Mouse (Mus musculus) common myeloid progenitor, adult 5-6 weeks (primary cell): ENCODE measurements around the gene Cramp1l. TPM values are rescaled to one million over a fixed set of nuclear protein-coding genes. Genes with fewer than 3 reads are reported as not detected.

Experiments used
- ATAC-seq: replicated peaks from 2 replicates; pipeline ENCODE4 v1.8.0; 2016; ENCODE audit warnings: low read depth, mild to moderate bottlenecking, moderate TSS enrichment, inconsistent platforms; ENCODE audit not compliant: poor library complexity, severe bottlenecking
- total RNA-seq: library from RNA; stranded (forward); fragments of 200-1000, 187-1606 nt; gene quantifications from 2 replicates; pipeline ENCODE4 v1.2.3, GENCODE M21; 2017

Cramp1l gene
- 10.5 and 14.8 TPM in 2 replicates for total RNA-seq

DNA sequence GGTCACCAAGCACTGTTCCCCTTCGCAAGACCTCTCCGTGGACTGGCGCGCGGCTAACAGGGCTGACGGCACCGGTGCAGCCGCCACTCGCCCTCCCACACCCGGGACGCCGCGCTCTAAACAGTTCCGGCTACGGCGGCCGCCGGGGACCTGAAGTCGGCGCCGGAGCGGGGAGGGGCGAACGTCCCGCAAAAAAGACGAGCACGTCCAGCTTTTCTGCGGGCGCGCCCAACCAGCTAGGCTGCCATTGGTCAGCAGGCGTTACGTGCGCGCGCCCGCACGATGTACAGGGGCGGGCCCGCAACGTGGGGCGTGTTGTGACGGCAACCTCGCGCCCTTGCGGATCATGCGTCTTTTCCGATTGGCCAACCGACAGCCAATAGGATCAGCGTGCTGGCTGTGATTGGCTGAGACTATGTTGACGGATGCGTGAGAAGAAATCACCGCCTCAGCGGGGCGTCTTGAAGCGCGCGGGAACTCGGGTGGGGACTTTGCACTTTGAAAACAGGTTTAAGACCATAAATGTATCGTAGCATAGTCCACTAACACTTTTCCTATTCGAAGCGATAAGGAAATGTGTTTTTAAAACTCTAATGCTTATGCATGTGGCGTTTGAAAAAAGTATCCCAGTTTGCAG, at the start of gene Cramp1l, which contains the start of gene Ift140:
Gene Cramp1l, minus strand, starts transcription at position 134 of the 637 bp plus-strand sequence.
Gene Ift140, plus strand, starts transcription at position 431 of the 637 bp plus-strand sequence.
- peak; percentile 88 for ATAC-seq

DNA sequence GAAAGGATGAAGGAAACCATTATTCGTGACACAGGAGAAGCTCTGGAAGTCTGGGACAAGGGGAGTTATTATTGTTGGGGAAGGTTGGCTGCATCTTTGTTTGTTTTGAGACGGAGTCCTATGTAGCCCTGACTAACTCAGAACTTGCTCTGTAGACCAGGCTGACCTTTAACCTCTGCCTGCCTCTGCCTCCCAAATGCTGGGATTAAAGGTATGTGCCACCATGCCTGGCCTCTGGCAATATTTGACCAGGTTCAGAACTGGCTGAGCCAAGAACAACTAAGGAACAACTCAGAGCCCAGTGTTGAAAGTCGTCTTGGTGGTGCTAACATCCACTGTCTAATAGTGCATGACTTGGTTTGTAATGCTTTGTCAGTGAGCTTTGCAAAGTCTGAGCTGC, 49.6 kb upstream of the Cramp1l start:
- no peak for ATAC-seq

DNA sequence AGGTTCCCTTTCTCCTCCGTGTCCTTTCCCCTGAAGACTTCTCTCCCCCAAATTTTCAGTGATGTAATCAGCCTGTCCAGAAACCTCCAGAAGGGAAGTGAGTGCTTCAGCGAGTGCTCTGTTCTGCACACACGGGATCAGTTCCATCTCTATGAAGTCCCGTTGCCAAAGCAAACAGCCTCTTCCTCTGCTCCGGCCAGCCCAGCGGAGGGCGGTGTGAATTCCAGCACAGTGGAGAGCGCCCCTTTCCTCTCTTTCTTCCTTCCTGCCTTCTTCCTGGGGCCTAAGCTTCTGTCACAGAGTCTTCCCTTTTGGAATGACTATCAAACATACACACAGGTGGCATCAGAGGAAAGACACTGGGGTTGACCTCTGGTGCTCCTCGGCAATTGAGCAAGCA, 48.8 kb upstream of the Cramp1l start:
- no peak for ATAC-seq

DNA sequence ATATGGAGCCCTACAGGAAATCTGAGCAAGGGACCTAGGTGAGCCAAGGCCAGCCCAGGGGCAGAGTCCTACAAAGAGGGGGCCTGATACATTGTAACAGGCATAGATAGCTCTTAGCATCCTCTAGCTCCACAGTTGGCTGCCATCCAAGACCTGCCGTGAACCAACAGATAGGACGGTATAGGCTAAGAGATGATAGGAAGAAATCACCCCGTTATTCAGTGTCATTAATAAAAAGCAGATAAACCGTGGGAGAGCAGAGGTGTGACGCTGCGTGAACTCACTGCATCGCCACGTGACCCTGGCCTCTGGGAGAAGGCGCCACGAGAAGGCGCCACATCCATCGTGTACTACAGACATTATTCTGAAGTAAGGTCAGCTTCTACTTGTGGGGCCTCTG, 48.3 kb upstream of the Cramp1l start:
- ATAC-seq: no peak

DNA sequence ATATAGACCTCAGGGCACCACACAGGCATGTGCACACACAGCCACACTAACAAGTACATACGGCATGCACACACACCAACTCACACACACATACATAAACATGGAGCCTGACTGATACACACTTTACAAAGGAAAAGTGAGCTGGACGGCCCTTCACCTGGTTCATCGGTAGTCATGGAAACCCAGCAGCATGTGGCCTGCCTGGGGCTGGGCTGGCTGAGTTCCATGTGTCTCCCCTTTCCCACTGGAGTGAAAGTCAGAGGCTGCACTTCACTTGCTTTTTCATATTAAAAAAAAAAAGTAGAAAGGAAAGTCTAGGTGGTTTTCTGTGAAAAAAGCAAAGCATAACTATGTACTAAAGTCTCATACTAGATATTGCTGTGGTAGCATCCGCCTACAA, 47.7 kb upstream of the Cramp1l start:
- ATAC-seq: no peak

DNA sequence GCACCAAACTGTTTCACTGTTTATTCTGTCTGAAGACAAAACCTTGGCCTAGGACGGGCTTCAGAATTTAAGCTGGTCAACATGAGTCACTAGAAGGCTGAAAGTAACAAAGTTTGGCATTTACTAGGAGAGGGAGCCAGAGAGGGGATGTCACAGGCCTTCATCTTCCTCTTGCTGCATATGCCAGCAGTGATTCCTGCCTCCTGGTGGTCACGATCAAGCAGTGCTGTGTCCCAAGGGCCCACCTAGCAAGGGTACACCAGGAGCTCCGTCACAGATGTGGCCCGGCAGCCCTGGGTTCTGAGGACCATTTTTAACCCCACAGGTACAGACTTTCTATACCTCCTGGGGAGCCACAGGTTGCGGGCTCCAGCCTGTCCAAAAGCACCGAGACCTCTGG, 41.5 kb upstream of the Cramp1l start:
- no peak for ATAC-seq

DNA sequence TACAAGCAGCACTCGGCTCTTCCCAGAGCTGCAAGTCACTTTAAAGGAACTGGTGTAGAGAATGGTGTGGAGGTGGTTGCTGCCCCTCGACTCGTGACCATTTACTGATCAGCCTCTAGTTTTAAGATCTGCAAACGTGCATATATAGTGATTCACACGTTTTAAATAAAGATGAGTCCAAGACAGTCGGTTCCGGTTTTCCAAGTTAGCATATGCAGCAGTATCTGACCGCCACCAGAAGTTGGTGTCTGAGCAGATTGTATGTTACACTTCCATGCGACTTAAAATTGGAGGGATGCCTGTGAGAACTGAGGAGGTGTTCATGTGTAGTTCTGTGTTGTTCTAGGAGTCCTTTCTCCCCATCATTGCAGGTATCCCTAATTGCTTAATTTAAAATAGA, 37.7 kb upstream of the Cramp1l start:
- ATAC-seq: no peak

DNA sequence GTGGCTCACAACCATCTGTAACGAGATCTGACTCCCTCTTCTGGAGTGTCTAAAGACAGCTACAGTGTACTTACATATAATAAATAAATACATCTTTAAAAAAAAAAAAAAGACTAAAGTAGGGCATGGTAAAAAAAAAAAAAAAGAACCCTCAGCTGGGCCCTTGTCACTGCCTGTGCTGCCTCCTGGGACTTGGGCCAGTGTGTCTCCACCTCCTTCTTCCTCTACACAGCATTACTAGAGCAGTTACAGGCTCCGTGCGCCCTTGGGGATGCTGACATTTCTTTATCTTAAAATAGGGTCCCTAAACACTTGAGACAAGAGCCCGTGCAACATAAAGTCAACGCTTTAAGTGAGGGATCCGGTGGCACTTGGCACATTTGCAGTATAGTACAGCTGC, 31.6 kb upstream of the Cramp1l start:
- ATAC-seq: no peak

DNA sequence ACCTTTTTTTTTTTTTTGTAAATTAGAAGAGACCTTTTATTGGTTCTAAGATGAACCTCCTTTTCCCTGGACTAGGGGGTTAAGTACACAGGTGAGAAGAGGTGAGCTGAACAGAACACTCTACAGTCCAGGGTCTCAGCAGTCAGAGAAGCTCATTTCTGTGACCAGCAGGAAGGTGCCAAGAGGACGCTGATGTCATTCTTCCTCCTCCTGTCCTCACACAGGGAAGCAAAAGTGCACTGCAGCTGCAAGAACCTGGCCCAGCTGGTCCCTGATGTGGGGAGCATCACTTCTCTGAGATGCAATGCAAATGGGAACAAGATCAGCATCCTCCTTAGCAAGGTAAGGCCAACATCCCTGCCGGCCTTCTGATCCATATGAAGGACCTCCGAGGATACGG, 29.7 kb upstream of the Cramp1l start:
- ATAC-seq: no peak

DNA sequence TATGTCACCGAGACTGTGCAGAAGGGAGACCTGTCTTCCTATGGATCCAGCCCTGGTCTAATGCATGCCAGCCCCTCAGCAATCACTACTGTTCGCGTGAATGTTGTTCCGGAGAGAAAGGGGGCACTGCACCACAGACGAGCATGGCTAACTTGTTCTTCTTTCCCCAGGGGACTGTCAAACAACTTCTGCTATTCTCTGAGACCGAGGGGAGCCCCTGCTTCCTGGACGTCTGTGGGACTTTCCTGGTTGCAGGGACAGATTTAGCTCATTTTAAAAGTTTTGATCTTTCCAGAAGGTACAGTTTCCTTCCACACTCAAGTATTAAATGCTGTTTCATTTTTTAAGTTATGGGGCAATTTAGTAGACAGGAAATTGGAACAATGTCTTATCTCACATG, 29.3 kb upstream of the Cramp1l start:
- ATAC-seq: peak; percentile 56; the same call in 1 of the 2 replicates

DNA sequence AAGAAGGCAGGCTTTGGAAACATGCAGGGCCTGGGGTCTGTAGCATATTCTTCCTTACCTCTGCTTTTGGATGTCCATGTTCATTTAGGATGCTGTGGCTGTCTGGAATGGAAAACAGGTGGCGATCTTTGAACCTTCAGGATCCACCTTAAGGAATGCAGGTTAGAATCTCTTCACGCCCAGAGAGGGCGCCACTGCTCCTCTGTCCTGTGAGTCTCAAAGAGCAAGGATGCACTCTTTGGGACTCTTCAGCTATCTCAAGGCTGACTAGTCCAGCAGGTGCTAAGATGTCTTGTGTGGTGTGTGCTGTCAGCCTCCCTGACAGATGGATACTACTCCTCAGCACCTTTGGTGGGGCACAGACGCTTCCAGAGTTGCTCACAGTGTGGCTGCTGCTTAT, 20.6 kb upstream of the Cramp1l start:
- ATAC-seq: no peak

DNA sequence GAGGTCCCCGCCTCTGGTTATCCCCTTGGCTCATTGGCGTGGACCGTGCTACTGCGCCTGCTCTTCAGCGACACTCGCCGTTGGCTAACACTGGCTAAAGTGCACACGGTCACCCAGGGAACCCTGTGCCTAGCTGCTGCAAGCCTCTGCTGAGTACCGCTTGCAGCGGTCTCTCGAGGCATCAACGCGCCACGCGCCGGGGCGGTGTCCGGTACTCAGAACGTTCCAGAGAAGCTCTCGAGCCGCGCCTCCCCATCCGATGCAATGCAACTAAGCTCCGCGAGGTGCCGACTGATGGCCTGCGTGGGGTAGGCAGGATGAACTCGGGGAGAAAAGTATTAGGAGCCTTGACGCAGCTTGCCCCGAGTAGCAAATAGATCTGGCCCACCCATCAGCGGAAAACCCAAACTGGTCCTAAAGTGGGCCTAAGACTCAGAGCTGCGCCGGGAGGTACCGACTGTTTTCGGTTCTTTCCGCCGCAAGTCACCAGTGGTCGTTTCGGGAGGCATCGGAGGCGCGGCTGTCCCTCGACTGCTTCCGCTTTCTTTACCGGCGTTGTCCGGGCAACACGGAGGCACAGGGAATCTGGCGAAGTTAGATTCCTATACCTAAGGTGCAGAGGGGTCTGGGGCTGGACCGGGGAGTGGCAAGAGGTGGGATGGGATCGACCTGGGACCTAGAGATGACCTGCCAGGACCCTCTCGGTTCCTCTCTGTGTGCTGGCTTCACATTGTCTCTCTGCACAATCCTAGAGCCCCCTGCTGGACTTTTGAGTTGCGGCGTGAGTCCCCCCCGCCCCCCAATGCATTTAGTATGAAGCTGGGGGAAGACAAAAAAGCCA, 924 bp upstream of the Cramp1l start:
- ATAC-seq: peak; percentile 62

DNA sequence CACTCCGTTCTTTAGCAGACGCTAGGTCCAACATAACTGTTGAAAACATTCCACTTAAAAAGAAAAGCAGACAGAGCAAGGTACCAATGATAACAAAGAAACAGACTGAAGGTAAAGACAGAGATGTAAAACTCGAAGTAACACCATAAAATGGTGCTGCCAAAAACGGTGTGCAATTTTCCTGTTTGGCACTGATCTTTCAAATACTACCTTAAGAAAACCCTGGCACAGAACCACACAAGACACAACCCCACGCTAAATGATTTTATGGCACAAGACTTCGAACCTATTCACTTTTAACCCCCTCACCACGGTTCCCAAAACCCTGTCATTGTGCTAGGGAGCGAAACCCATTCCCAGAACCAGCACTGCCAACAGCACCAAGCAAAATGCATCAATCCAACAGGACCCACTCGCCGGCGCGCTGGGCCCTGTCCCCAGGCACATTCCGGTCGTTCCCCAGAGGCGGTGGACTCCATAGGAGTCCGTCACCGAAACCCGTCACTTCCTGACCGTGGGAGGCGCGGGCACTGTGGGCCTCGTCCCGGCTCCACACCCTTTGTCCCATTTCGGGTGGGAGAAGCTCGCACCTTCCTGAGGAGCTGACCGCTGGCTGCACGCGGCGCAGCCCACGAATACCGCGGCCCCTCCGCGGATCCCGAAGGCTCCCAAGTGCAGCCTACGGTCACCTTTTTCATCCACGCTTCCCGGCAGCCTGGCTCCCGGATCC, 582 bp downstream of the Cramp1l start:
- ATAC-seq: no peak

DNA sequence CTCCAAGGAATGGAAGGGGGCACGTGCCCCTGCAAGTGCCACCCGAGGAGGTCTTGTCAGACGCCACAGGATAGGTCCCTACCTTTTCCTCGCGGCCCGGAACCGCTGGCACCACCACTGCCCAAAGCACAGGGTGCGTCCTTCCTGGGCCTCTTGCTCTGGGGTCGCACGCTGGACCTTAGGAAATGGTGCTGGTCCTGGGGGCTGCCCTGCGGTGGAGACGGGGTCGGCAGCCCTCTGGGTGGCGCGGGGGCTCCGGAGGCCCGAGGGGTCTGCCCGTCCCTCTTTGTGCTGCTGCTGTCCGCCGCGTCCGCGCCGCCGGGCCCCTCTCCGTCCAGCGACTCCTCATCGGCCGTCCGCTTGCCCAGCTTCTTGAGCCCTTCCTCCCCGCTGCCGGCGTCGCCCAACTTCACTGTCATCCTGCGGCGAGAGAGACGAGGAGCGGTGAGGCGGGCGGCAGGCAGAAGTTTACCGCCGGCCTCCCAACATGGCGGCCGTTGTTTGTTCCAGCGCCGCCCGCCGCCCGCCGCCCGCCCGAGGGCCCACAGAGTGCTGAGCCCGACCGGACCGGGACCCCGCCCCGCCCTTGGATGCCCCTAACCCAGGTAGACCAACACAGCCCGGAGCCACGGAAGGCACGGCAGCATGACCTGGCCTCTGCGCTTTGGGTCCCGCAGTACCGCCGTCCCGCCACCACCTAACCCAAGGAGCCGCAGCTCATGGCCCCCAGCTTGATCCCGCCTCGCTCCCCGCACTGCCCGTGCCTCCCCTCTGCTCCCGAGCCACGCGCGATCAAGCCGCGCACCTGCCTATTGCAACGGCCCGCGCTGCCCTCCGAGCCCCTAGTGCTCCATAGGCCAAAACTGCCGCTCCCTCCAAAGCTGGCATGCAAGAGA, 1.7 kb downstream of the Cramp1l start:
- ATAC-seq: no peak

DNA sequence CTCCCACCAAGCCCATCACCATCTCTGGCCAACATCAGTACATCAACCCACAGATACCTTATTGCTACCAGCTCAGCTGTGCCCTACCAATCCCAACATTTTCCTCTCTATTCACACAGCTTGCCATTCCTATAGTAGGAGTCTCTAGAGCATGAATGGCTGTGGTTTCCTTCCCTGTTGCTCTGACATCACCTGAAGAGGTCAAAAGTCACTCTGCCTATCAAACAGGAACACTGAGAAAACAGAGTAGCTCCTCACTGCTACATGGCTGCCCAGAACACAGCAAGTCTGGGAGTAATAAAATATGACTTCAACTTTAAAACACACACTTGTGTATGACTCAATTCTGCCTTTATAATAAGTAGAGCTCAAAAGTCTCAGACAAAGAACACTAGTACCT, 8.1 kb downstream of the Cramp1l start:
- no peak for ATAC-seq

DNA sequence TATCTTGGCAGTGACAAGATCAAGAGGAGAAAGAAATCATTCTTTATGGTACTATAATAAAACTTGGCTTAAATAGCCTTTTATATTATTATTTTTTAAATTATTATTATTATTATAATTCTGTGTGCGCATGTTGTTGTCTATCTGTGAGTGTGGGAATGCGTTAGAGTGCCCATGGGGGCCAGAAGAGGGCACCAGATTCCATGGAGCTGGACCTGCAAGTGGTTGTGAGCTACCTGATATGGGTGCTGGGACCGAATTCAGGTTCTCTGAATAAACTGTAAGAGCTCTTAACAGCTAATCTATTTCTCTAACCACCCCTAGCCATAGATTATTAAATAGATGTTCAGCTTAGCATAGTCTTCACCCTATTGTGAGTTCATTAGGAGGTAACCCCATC, 10.5 kb downstream of the Cramp1l start:
- ATAC-seq: no peak

DNA sequence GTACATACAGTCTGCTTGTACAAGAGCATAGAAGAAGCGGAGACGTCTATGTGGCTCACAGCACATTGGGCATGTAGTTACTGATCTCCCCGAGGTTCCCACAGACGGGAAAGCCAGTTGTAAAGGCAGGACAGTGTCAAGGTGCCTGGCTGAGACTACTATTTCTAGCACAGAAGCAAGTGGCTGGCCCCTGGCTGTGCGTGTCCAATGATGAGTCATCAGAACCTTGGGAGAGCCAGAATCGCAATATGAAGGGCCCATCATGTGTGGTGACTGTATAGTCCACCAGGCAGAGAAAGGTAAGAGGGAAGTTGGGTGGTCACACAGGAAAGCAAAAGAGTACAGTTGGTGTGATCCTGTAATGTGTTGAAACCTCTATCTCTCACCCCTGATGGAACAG, 20.9 kb downstream of the Cramp1l start:
- no peak for ATAC-seq

DNA sequence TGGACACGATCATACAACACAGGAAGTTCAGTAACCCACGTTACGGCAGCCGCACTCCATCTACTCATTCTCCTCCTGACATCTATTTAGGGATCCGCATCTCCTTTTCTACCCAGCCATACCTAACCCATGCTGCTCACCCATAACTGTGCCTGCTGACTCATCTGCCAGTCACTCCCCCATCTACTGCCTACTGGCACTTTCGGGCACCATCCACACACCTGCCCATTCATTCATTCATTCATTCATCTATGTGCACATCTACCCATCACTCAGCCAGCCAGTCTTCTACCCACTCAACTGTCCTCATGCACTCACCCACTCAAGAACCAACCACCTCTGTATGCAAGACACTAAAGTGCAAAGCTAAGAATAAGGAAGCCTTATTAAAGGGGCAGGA, 28.4 kb downstream of the Cramp1l start:
- no peak for ATAC-seq

DNA sequence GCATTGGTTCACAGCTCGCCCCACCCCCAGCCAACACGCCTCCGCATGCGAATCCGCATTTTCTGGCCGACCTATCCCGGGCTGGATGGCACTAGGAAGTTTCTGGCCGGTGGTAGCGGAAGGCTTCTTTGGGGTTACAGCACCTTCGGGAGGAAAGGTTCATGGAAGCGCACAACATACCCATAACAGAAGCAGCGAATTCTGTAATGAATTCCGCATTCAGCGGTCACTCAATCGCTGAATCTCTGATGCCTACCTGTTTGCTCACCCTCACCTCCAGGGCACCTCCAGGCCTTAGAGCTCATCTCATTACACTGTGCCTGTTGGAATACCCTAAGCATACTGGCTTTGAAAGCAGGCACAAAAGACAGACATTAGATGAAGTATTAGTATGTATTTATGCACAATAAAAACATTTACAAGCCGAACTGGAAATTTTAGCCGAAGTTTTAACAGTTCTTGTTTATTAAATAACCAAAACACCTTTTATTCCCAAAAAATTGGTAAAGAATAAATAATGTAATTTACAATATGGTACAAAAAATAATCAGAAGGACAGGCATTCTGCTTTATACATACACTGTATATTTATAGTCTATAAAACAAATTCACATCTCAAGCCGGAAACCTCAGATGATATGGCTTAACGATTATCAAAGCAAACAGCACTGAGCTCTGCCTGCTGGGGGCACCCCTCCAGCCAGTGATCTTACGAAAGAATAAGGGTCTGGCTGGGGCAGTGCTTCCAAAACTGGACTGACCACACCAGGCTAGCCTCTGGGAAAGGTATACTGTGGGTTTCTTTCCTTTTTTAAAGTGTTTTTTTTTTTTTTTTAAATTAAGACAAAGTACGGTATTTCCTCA, 54.5 kb downstream of the Cramp1l start:
- peak; percentile 27; the same call in 1 of the 2 replicates for ATAC-seq
